Mouse (Mus musculus): ENCODE results near the gene Mcu.

GRCm38 (mm10) chr10:59642659-59643377 is 26.3 kb upstream of the Mcu start:
- TF ChIP-seq POLR2A (IDR thresholded peaks at IDR 0.05; ENCODE audit: control insufficient read depth, low read depth, low read length) (no peak), CTCF (IDR thresholded peaks at IDR 0.05; ENCODE audit: control insufficient read depth, insufficient read depth, insufficient replicate concordance, low read depth, low read length) (no peak)

Measured in testis, adult 2 months (tissue).